Mouse (Mus musculus) heart, embryonic 16.5 days (tissue): ENCODE measurements at regions not wholly inside any gene's neighbourhood (a gene's known extent, or its start where the extent isn't known, plus 50 kb on each side); places are given as distances from the start of the nearest gene placed in this dataset.

ENCODE experiments used
- ATAC-seq: fragments of 200-750 bp; cut with Nextera tagmentation; replicated peaks from 2 replicates; pipeline ENCODE4 v1.8.0; 2017; ENCODE audit warnings: moderate number of reproducible peaks; ENCODE audit not compliant: insufficient read depth, low FRiP score; ENCODE audit errors: extremely low read depth
- H3K27ac ChIP-seq: fragments of 300-500 bp; sonication (generic); 2 replicates; pipeline ENCODE4 v1.5.1; 2014; ENCODE audit warnings: mild to moderate bottlenecking, low read length, control low read depth, moderate library complexity
- H3K27me3 ChIP-seq: fragments of 300-500 bp; sonication (generic); 2 replicates; pipeline ENCODE4 v1.6.1; 2014; ENCODE audit warnings: low read length, mixed read lengths; ENCODE audit not compliant: control insufficient read depth, insufficient read depth
- H3K36me3 ChIP-seq: fragments of 300-500 bp; sonication (generic); 2 replicates; pipeline ENCODE4 v1.6.1; 2014; ENCODE audit not compliant: control insufficient read depth, insufficient read depth
- H3K4me1 ChIP-seq: fragments of 300-500 bp; sonication (generic); 2 replicates; pipeline ENCODE4 v1.6.1; 2014; ENCODE audit warnings: low read length, mixed read lengths; ENCODE audit not compliant: control insufficient read depth, insufficient read depth
- H3K4me2 ChIP-seq: fragments of 300-500 bp; sonication (generic); 2 replicates; pipeline ENCODE4 v1.6.1; 2014; ENCODE audit warnings: low read depth, mild to moderate bottlenecking, control low read depth, low read length
- H3K4me3 ChIP-seq: fragments of 300-500 bp; sonication (generic); 2 replicates; pipeline ENCODE4 v1.5.1; 2014; ENCODE audit warnings: mild to moderate bottlenecking, control low read depth, low read length
- H3K9ac ChIP-seq: fragments of 300-500 bp; sonication (generic); 2 replicates; pipeline ENCODE4 v1.6.1; 2014; ENCODE audit warnings: low read length, control low read depth
- H3K9me3 ChIP-seq: fragments of 300-500 bp; sonication (generic); replicated peaks from 2 replicates; pipeline ENCODE4 v1.6.1; 2016; ENCODE audit warnings: low read length; ENCODE audit not compliant: control insufficient read depth
- WGBS: fragments of 180-500 bp; shearing (Covaris S2); extraction: QIAGEN DNeasy Blood & Tissue Kit; methylation state at CpG from one replicate; pipeline ENCODE4 v1.1.7; 2014; 5-methylcytosine and 5-hydroxymethylcytosine counted together

- ATAC-seq: no peak
- no peaks in the 10 kb centered on the region for H3K36me3 ChIP-seq
- no peaks in the 10 kb centered on the region; the same call in 1 of the 2 replicates for H3K27me3 ChIP-seq
- WGBS: 56% methylated on average over 10 of the region's 10 CpGs
- H3K4me1 ChIP-seq: no peaks in the 10 kb centered on the region
- no peaks in the 10 kb centered on the region for H3K9me3 ChIP-seq
- H3K4me2 ChIP-seq: no peak overlapping the region
- no peak overlapping the region for H3K4me3 ChIP-seq
- H3K27ac ChIP-seq: no peak overlapping the region
- no peak overlapping the region for H3K9ac ChIP-seq
Observed at GRCm38 (mm10) chr16:5538836-5539510, 283.2 kb upstream of the Eef2kmt start.

GRCm38 (mm10) chr16:5537286-5538204, 281.8 kb upstream of the Eef2kmt start:
- ATAC-seq: no peak
- WGBS: 45% methylated on average over 11 of the region's 11 CpGs
- Histone ChIP-seq H3K4me2 (no peak overlapping the region), H3K27ac (no peak overlapping the region), H3K9ac (no peak overlapping the region), H3K36me3 (no peaks in the 10 kb centered on the region), H3K9me3 (no peaks in the 10 kb centered on the region), H3K4me1 (no peaks in the 10 kb centered on the region), H3K4me3 (no peak overlapping the region), H3K27me3 (no peaks in the 10 kb centered on the region; the same call in 1 of the 2 replicates)

- Histone ChIP-seq H3K9ac (no peak overlapping the region), H3K4me3 (no peak overlapping the region), H3K36me3 (no peaks in the 10 kb centered on the region), H3K4me1 (no peaks in the 10 kb centered on the region), H3K27me3 (no peaks in the 10 kb centered on the region; the same call in 1 of the 2 replicates), H3K4me2 (no peak overlapping the region), H3K9me3 (no peaks in the 10 kb centered on the region), H3K27ac (no peak overlapping the region)
- 16% methylated on average over 14 of the region's 14 CpGs for WGBS
- ATAC-seq: no peak
Observed at GRCm38 (mm10) chr16:5536515-5536972, 280.8 kb upstream of the Eef2kmt start.

- no peaks in the 10 kb centered on the region for H3K36me3 ChIP-seq
- no peaks in the 10 kb centered on the region; the same call in 1 of the 2 replicates for H3K27me3 ChIP-seq
- no peaks in the 10 kb centered on the region for H3K4me1 ChIP-seq
- H3K9ac ChIP-seq: no peak overlapping the region
- no peak overlapping the region for H3K4me2 ChIP-seq
- H3K9me3 ChIP-seq: no peaks in the 10 kb centered on the region
- no peak overlapping the region for H3K27ac ChIP-seq
- ATAC-seq: no peak
- H3K4me3 ChIP-seq: no peak overlapping the region
- WGBS: 34% methylated on average over 8 of the region's 8 CpGs
Observed at GRCm38 (mm10) chr16:5535414-5535813, 279.6 kb upstream of the Eef2kmt start.

- 61% methylated on average over 5 of the region's 5 CpGs for WGBS
- Histone ChIP-seq H3K27me3 (no peaks in the 10 kb centered on the region; the same call in 1 of the 2 replicates), H3K27ac (no peak overlapping the region), H3K36me3 (no peaks in the 10 kb centered on the region), H3K4me1 (no peaks in the 10 kb centered on the region), H3K9ac (no peak overlapping the region), H3K4me2 (no peak overlapping the region), H3K9me3 (no peaks in the 10 kb centered on the region), H3K4me3 (no peak overlapping the region)
- ATAC-seq: no peak
Observed at GRCm38 (mm10) chr16:5534862-5535261, 279.1 kb upstream of the Eef2kmt start.

GRCm38 (mm10) chr16:5534385-5534784, 278.6 kb upstream of the Eef2kmt start:
- Histone ChIP-seq H3K4me1 (no peaks in the 10 kb centered on the region), H3K4me3 (no peak overlapping the region), H3K27me3 (no peaks in the 10 kb centered on the region; the same call in 1 of the 2 replicates), H3K9me3 (no peaks in the 10 kb centered on the region), H3K36me3 (no peaks in the 10 kb centered on the region), H3K27ac (no peak overlapping the region), H3K9ac (no peak overlapping the region), H3K4me2 (no peak overlapping the region)
- no peak for ATAC-seq
- 34% methylated on average over 3 of the region's 3 CpGs for WGBS

- Histone ChIP-seq H3K4me2 (no peak overlapping the region), H3K4me1 (no peaks in the 10 kb centered on the region), H3K9ac (no peak overlapping the region), H3K27ac (no peak overlapping the region), H3K9me3 (no peaks in the 10 kb centered on the region), H3K36me3 (no peaks in the 10 kb centered on the region), H3K27me3 (no peaks in the 10 kb centered on the region; the same call in 1 of the 2 replicates), H3K4me3 (no peak overlapping the region)
- WGBS: 72% methylated on average over 3 of the region's 3 CpGs
- no peak for ATAC-seq
Observed at GRCm38 (mm10) chr16:5532281-5532680, 276.5 kb upstream of the Eef2kmt start.

GRCm38 (mm10) chr16:5529823-5530222, 274.0 kb upstream of the Eef2kmt start:
- Histone ChIP-seq H3K36me3 (no peaks in the 10 kb centered on the region), H3K27me3 (no peaks in the 10 kb centered on the region), H3K4me1 (no peaks in the 10 kb centered on the region), H3K9ac (no peak overlapping the region), H3K4me2 (no peak overlapping the region), H3K4me3 (no peak overlapping the region), H3K27ac (no peak overlapping the region), H3K9me3 (no peaks in the 10 kb centered on the region)
- 86% methylated on average over 2 of the region's 2 CpGs for WGBS
- ATAC-seq: no peak

- H3K36me3 ChIP-seq: no peaks in the 10 kb centered on the region
- 37% methylated on average over 4 of the region's 4 CpGs for WGBS
- no peak overlapping the region for H3K27ac ChIP-seq
- H3K27me3 ChIP-seq: no peaks in the 10 kb centered on the region
- no peak overlapping the region for H3K9ac ChIP-seq
- no peak overlapping the region for H3K4me2 ChIP-seq
- no peak overlapping the region for H3K4me3 ChIP-seq
- H3K9me3 ChIP-seq: no peaks in the 10 kb centered on the region
- no peak for ATAC-seq
- H3K4me1 ChIP-seq: no peaks in the 10 kb centered on the region
Observed at GRCm38 (mm10) chr16:5527936-5528335, 272.2 kb upstream of the Eef2kmt start.
